Mouse (Mus musculus) kidney, adult 2 months (tissue): ENCODE measurements around the gene Mfsd14a. TPM values are rescaled to one million over a fixed set of nuclear protein-coding genes. Genes with fewer than 3 reads are reported as not detected.
"Not testable (repeated sequence)": the region's sequence is repeated elsewhere in the genome, so short reads cannot be mapped to it uniquely, and the experiment has no call there.

Experiments
- DNase-seq: peaks from one replicate; pipeline ENCODE4 v3.0.0; 2021
- H3K27ac ChIP-seq: fragments of 200-500 bp; 2 replicates; pipeline ENCODE4 v1.5.1; 2012; ENCODE audit warnings: low read depth, low read length, control low read depth, inconsistent platforms; ENCODE audit not compliant: insufficient read depth
- H3K27me3 ChIP-seq: fragments of 200-500 bp; replicated peaks from 2 replicates; pipeline ENCODE4 v1.6.1; 2012; ENCODE audit warnings: mild to moderate bottlenecking, moderate library complexity, low read length, inconsistent platforms; ENCODE audit not compliant: control insufficient read depth, insufficient read depth
- H3K36me3 ChIP-seq: fragments of 200-500 bp; 2 replicates; pipeline ENCODE4 v1.6.1; 2012; ENCODE audit warnings: mild to moderate bottlenecking, moderate library complexity, low read length, inconsistent platforms; ENCODE audit not compliant: control insufficient read depth, insufficient read depth
- H3K4me1 ChIP-seq: fragments of 200-500 bp; 2 replicates; pipeline ENCODE4 v1.6.1; 2011; ENCODE audit warnings: low read length; ENCODE audit not compliant: control insufficient read depth, insufficient read depth
- H3K4me3 ChIP-seq: fragments of 200-500 bp; 2 replicates; pipeline ENCODE4 v1.5.1; 2011; ENCODE audit warnings: mild to moderate bottlenecking, low read depth, low read length, control low read depth; ENCODE audit not compliant: insufficient read depth
- CTCF ChIP-seq: fragments of 200-500 bp; conservative IDR thresholded peaks from 2 replicates; pipeline ENCODE4 v1.5.1; 2011; ENCODE audit warnings: low read depth, mild to moderate bottlenecking, control low read depth, low read length, moderate library complexity, mixed read lengths; ENCODE audit not compliant: insufficient read depth, insufficient read length
- POLR2A ChIP-seq: fragments of 200-500 bp; IDR thresholded peaks from one replicate; pipeline ENCODE4 v1.6.1; 2011; ENCODE audit warnings: low read depth, low read length, control low read depth
- WGBS: fragments of 180-500 bp; shearing (Covaris S2); methylation state at CpG from one replicate; pipeline ENCODE4 v1.1.7; 2018; 5-methylcytosine and 5-hydroxymethylcytosine counted together
- polyA plus RNA-seq: library from polyadenylated mRNA; depleted of rRNA; stranded (reverse); fragments of >200 nt; gene quantifications from 2 replicates; pipeline ENCODE4 v1.2.3, GENCODE M21; 2012

The Mfsd14a gene
- polyA plus RNA-seq, 1 experiment = 27.8 TPM

- Histone ChIP-seq H3K36me3 (no peaks in the 10 kb centered on the region), H3K4me1 (peaks cover 13% of the 10 kb centered on the region; the same call in 1 of the 2 replicates), H3K27me3 (no peaks in the 10 kb centered on the region), H3K4me3 (no peak overlapping the region), H3K27ac (no peak overlapping the region)
- no peak for DNase-seq
- WGBS = 90% methylated on average over 4 of the region's 4 CpGs
- TF ChIP-seq CTCF (no peak), POLR2A (no peak)
Measured at GRCm38 (mm10) chr3:116701601-116702000, 39.1 kb upstream of the Mfsd14a start.

DNA sequence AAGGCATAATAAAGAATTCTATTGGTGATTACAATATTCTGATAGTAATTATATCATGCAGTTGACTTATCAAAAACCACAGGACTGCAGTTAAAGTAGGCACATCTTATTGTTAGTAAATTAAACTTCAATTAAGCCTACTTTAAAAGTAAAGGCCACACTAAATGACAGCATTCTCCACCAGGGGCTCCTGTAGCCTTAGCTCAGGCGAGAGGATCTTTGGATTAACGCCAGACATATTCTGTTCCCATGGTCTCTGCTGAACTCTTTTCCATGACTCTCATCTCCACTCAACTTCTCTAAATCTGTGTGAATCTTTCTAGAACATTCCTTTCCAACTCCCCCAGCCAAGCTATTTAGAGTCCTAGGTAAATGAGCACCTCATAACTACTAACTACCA, 36.3 kb upstream of the Mfsd14a start:
- Histone ChIP-seq H3K36me3 (no peaks in the 10 kb centered on the region), H3K4me3 (no peak overlapping the region), H3K27me3 (no peaks in the 10 kb centered on the region), H3K4me1 (peaks cover 3% of the 10 kb centered on the region; the same call in 1 of the 2 replicates), H3K27ac (no peak overlapping the region)
- DNase-seq = no peak
- TF ChIP-seq CTCF (0 out of 2 replicates have a peak, but pooled peaks have one; percentile 1), POLR2A (no peak)
- 52% methylated on average over 2 of the region's 2 CpGs for WGBS

DNA sequence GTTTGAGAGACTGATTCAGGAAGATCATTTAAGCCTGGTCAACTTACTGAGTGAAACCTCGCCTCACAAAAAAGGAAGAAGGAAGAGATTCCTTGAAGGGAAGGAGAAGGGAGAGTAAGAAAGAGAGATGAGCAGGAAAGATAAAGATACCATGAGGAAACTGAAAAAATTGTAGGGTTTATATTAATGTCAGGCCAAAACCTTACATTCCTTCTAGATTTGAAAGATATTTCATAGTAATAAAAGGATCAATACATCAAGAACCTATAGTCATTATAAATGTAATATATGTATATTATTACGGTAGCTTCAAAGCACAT, 33.1 kb upstream of the Mfsd14a start:
- no peak for TF ChIP-seq CTCF
- TF ChIP-seq POLR2A = no peak
- Histone ChIP-seq H3K27me3 (no peaks in the 10 kb centered on the region), H3K4me1 (no peaks in the 10 kb centered on the region), H3K4me3 (no peak overlapping the region), H3K36me3 (no peaks in the 10 kb centered on the region), H3K27ac (no peak overlapping the region)
- DNase-seq = no peak
- 88% methylated on average over 2 of the region's 2 CpGs for WGBS

DNA sequence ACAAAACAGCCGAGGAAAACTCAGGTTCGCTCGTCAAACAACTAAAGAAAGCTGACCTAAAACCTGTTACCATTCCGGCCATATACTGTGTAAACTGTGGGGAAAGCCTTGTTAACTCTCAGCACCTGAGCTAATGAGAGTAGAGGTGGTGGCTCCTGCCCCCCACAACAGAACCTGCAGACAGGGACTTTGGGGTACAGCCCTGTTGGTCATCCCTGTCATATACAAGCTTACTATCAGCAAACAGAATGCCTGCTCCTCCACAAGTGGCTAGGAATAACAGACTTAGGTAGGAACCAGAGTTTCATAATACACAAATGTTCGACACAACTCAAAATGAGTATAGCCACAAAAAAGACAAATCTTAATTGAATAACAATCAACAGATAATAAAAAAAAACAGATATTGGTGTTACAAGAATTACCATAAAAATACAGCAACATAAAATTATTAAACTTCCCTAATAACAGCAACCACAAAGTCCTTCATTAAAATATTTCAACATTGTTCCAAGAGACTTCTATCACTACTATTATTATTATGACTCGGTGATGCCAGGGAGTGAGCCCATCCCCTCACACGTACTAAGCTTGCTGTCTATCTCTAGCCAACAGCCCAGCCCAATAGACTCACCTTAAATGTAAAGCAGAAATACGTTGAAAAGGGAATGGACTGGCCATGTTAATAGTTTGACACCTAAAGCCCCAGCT, 32.6 kb upstream of the Mfsd14a start:
- H3K4me3 ChIP-seq = no peak overlapping the region
- no peaks in the 10 kb centered on the region for H3K36me3 ChIP-seq
- H3K27ac ChIP-seq = no peak overlapping the region
- H3K4me1 ChIP-seq = no peaks in the 10 kb centered on the region
- no peak for DNase-seq
- no peaks in the 10 kb centered on the region for H3K27me3 ChIP-seq
- TF ChIP-seq POLR2A (no peak), CTCF (no peak)
- WGBS = 83% methylated on average over 8 of the region's 8 CpGs

GRCm38 (mm10) chr3:116694312-116694711, 31.8 kb upstream of the Mfsd14a start:
- no peaks in the 10 kb centered on the region for H3K27me3 ChIP-seq
- H3K4me3 ChIP-seq = no peak overlapping the region
- H3K27ac ChIP-seq = no peak overlapping the region
- no peaks in the 10 kb centered on the region for H3K36me3 ChIP-seq
- H3K4me1 ChIP-seq = no peaks in the 10 kb centered on the region
- TF ChIP-seq CTCF (no peak), POLR2A (no peak)
- no peak for DNase-seq
- 94% methylated on average over 3 of the region's 3 CpGs for WGBS

GRCm38 (mm10) chr3:116681160-116681559, 18.7 kb upstream of the Mfsd14a start, which contains the start of gene Gm43191:
Gene Gm43191, minus strand, starts transcription at chr3:116681260.
- WGBS = 96% methylated on average over 1 of the region's 1 CpGs
- no peak for DNase-seq
- no peaks in the 10 kb centered on the region for H3K27me3 ChIP-seq
- H3K36me3 ChIP-seq = no peaks in the 10 kb centered on the region; the same call in 1 of the 2 replicates
- no peaks in the 10 kb centered on the region for H3K4me1 ChIP-seq
- H3K27ac ChIP-seq = no peak within 1 kb of the TSS
- H3K4me3 ChIP-seq = no peak within 1 kb of the TSS
- no peak for TF ChIP-seq POLR2A
- no peak for TF ChIP-seq CTCF

GRCm38 (mm10) chr3:116664281-116664680, 1.8 kb upstream of the Mfsd14a start:
- H3K27me3 ChIP-seq, H3K36me3 ChIP-seq, H3K4me3 ChIP-seq, DNase-seq, H3K27ac ChIP-seq: not testable (repeated sequence)
- 97% methylated on average over 9 of the region's 9 CpGs for WGBS
- peaks cover 13% of the 10 kb centered on the region; the same call in 1 of the 2 replicates for H3K4me1 ChIP-seq
